Mouse (Mus musculus) G1E (cell line): ENCODE results near the gene Daam2.

Experiments used
- CTCF ChIP-seq: IDR thresholded peaks from 2 replicates; pipeline ENCODE4 v1.5.1; 2012; ENCODE audit warnings: low read depth, low read length, inconsistent platforms, mixed read lengths
- GATA1 ChIP-seq: IDR thresholded peaks from 2 replicates; pipeline ENCODE4 v1.6.1; 2012; ENCODE audit warnings: borderline replicate concordance, low read length, inconsistent platforms, mixed read lengths
- GATA2 ChIP-seq: IDR thresholded peaks from 2 replicates; pipeline ENCODE4 v1.6.1; 2012; ENCODE audit warnings: low read depth, low read length, inconsistent platforms, borderline replicate concordance
- POLR2AphosphoS5 ChIP-seq: IDR thresholded peaks from 2 replicates; pipeline ENCODE4 v1.6.1; 2012; ENCODE audit warnings: low read depth, low read length, inconsistent platforms; ENCODE audit not compliant: insufficient replicate concordance
- TAL1 ChIP-seq: conservative IDR thresholded peaks from 2 replicates; pipeline ENCODE4 v1.6.1; 2012; ENCODE audit warnings: low read depth, low read length, inconsistent platforms, mixed read lengths

GRCm38 (mm10) chr17:49530215-49530614 is 33.9 kb downstream of the Daam2 start:
- no peak for TF ChIP-seq CTCF
- no peak for TF ChIP-seq GATA1
- no peak for TF ChIP-seq TAL1
- no peak for TF ChIP-seq GATA2
- TF ChIP-seq POLR2AphosphoS5, result no peak
